Mouse (Mus musculus) G1E (cell line): Measurements from ENCODE around the gene Il10.

Experiments used
- CTCF ChIP-seq: IDR thresholded peaks from 2 replicates; pipeline ENCODE4 v1.5.1; 2012; ENCODE audit warnings: low read depth, low read length, inconsistent platforms, mixed read lengths
- GATA1 ChIP-seq: IDR thresholded peaks from 2 replicates; pipeline ENCODE4 v1.6.1; 2012; ENCODE audit warnings: borderline replicate concordance, low read length, inconsistent platforms, mixed read lengths
- POLR2AphosphoS5 ChIP-seq: IDR thresholded peaks from 2 replicates; pipeline ENCODE4 v1.6.1; 2012; ENCODE audit warnings: low read depth, low read length, inconsistent platforms; ENCODE audit not compliant: insufficient replicate concordance

GRCm38 (mm10) chr1:130987418-130987817, 32.2 kb upstream of the Il10 start:
- TF ChIP-seq CTCF, result no peak
- no peak for TF ChIP-seq GATA1
- no peak for TF ChIP-seq POLR2AphosphoS5
